In the genomic region with DNA sequence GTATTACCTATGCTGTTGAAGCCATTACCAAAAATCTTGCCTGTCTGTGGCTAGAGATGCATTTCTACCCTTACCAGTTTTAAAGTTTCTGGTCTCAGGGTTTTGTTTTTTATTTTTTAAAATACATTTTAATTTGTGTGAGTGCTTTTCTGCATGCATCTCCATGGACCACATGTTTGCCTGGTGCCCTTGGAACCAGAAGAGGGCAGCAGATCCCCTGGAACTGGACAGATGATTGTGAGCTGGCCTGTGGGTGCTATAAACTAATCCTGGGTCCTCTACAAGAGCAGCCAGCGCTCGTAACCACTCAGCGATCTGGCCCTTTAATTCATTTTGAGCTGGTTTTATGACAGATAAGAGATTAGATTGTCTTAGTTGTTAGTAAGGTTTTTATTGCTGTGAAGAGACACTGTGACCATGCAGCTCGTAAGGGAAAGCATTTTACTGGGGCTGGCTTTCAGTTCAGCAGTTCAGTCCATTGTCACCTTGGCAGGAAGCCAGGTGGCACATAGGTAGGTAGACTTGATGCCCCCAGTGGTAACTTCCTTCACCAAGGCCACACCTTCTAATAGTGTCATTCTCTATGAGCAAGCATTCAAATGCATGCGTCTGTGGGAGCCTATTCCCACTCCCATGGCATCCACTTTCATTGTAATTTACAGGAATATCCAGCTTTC, we compare ENCODE assay signal across 22 mouse cellular contexts. TPM values are rescaled to one million over a fixed set of nuclear protein-coding genes. Genes with fewer than 3 reads are reported as not detected.
A peak's percentile ranks its signal among the peaks of the same experiment; 100 is the strongest.
DNase-seq lines count a peak whose midpoint lies in the region; ATAC-seq and TF ChIP-seq lines count a peak whose summit lies in the region.
"Had no signal": no experiment of that assay in that cellular context is flagged by ENCODE, and none has a peak within 500 bp of the region (broad histone marks: within the 10 kb centered on the region; RNA-seq: fewer than 3 reads in every experiment).

No protein-coding gene starts in this region.

- DNase-seq in kidney, postnatal 0 days (ENCODE audit: low spot score), result no peak
- DNase-seq in kidney, adult 18-20 months, result no peak
- no peak for DNase-seq in midbrain, postnatal 0 days (ENCODE audit: low spot score)
- DNase-seq in midbrain, embryonic 14.5 days, result no peak
- no peak for DNase-seq in right cerebral cortex, postnatal 10 days (ENCODE audit: low spot score in 2 of 2)
- no peak for DNase-seq in adrenal gland, adult (ENCODE audit: inconsistent age in 2 of 2, low spot score in 1 of 2)
- DNase-seq: adrenal gland, adult 2 months; cerebellum, adult 9-11 months; gastrocnemius, postnatal 36 days; heart, postnatal 36 days had no signal

- WGBS in kidney, postnatal 0 days, result 90% methylated on average over 5 of the region's 5 CpGs
- 96% methylated on average over 5 of the region's 5 CpGs for WGBS in midbrain, postnatal 0 days
- WGBS in midbrain, embryonic 14.5 days, result 95% methylated on average over 5 of the region's 5 CpGs
- 75% methylated on average over 5 of the region's 5 CpGs for WGBS in intestine, embryonic 16.5 days

- no peak overlapping the region for H3K9ac ChIP-seq in kidney, postnatal 0 days (ENCODE audit: low read depth, low read length)
- no peak overlapping the region for H3K9ac ChIP-seq in midbrain, postnatal 0 days (replicated peaks; ENCODE audit: low read length, poor library complexity, severe bottlenecking)
- no peak overlapping the region for H3K9ac ChIP-seq in midbrain, embryonic 14.5 days (replicated peaks; ENCODE audit: low read length)
- H3K9ac ChIP-seq in intestine, embryonic 16.5 days (ENCODE audit: low read depth, low read length), result no peak overlapping the region
- H3K9ac ChIP-seq: heart, embryonic 12.5 days; limb, embryonic 12.5 days; lung, embryonic 15.5 days; stomach, embryonic 15.5 days had no signal

- H3K4me1 ChIP-seq in kidney, postnatal 0 days (replicated peaks; ENCODE audit: insufficient read depth, low read length), result no peaks in the 10 kb centered on the region
- no peaks in the 10 kb centered on the region for H3K4me1 ChIP-seq in midbrain, postnatal 0 days (ENCODE audit: insufficient read depth, low read length)
- H3K4me1 ChIP-seq in midbrain, embryonic 14.5 days (ENCODE audit: control insufficient read depth, insufficient read depth, low read length), result no peaks in the 10 kb centered on the region
- H3K4me1 ChIP-seq in intestine, embryonic 16.5 days (ENCODE audit: control insufficient read depth, insufficient read depth, low read length), result peaks cover 3% of the 10 kb centered on the region; the same call in 1 of the 2 replicates
- H3K4me1 ChIP-seq: forebrain, embryonic 10.5 days; limb, embryonic 12.5 days; lung, embryonic 15.5 days; stomach, embryonic 15.5 days had no signal

- H3K27me3 ChIP-seq in kidney, postnatal 0 days (ENCODE audit: insufficient read depth, low read length), result no peaks in the 10 kb centered on the region
- no peaks in the 10 kb centered on the region for H3K27me3 ChIP-seq in midbrain, postnatal 0 days (ENCODE audit: insufficient read depth, low read length)
- H3K27me3 ChIP-seq in midbrain, embryonic 14.5 days (ENCODE audit: control insufficient read depth, insufficient read depth, low read length), result no peaks in the 10 kb centered on the region
- H3K27me3 ChIP-seq in intestine, embryonic 16.5 days (replicated peaks; ENCODE audit: control insufficient read depth, insufficient read depth, low read length), result no peaks in the 10 kb centered on the region
- H3K27me3 ChIP-seq: heart, embryonic 12.5 days; limb, embryonic 12.5 days; lung, embryonic 15.5 days; stomach, embryonic 15.5 days had no signal

- no peaks in the 10 kb centered on the region for H3K9me3 ChIP-seq in kidney, postnatal 0 days (replicated peaks; ENCODE audit: low read length)
- no peaks in the 10 kb centered on the region for H3K9me3 ChIP-seq in midbrain, postnatal 0 days (ENCODE audit: low read length)
- H3K9me3 ChIP-seq in midbrain, embryonic 14.5 days (ENCODE audit: control insufficient read depth, low read length), result no peaks in the 10 kb centered on the region
- 0 out of 2 replicates have a peak, but pooled peaks cover 7% of the 10 kb centered on the region for H3K9me3 ChIP-seq in intestine, embryonic 16.5 days (ENCODE audit: control insufficient read depth, low read length)
- H3K9me3 ChIP-seq: forebrain, embryonic 10.5 days; heart, embryonic 12.5 days; limb, embryonic 12.5 days; stomach, embryonic 15.5 days had no signal

- no peak overlapping the region for H3K4me3 ChIP-seq in kidney, postnatal 0 days (replicated peaks; ENCODE audit: low read depth, low read length)
- H3K4me3 ChIP-seq in midbrain, postnatal 0 days (ENCODE audit: low read depth, low read length), result no peak overlapping the region
- no peak overlapping the region for H3K4me3 ChIP-seq in midbrain, embryonic 14.5 days (replicated peaks; ENCODE audit: low read depth, low read length)
- no peak overlapping the region for H3K4me3 ChIP-seq in intestine, embryonic 16.5 days (ENCODE audit: low read length)
- H3K4me3 ChIP-seq: forebrain, embryonic 10.5 days; heart, embryonic 12.5 days; limb, embryonic 12.5 days; lung, embryonic 15.5 days; stomach, embryonic 15.5 days had no signal

- peak; percentile 31; the same call in 1 of the 2 replicates for TF ChIP-seq CTCF in kidney, postnatal 0 days (IDR thresholded peaks at IDR 0.05; ENCODE audit: low read depth)
- peak; percentile 30; the same call in 1 of the 2 replicates for TF ChIP-seq CTCF in midbrain, postnatal 0 days (IDR thresholded peaks at IDR 0.05)

- no peak overlapping the region for H3K27ac ChIP-seq in kidney, postnatal 0 days
- H3K27ac ChIP-seq in midbrain, postnatal 0 days (ENCODE audit: low read depth, low read length), result no peak overlapping the region
- H3K27ac ChIP-seq in midbrain, embryonic 14.5 days (replicated peaks; ENCODE audit: low read depth, low read length), result no peak overlapping the region
- no peak overlapping the region for H3K27ac ChIP-seq in intestine, embryonic 16.5 days (ENCODE audit: low read length)
- H3K27ac ChIP-seq: forebrain, embryonic 10.5 days; limb, embryonic 12.5 days; lung, embryonic 15.5 days; stomach, embryonic 15.5 days had no signal

- no peak for ATAC-seq in kidney, postnatal 0 days (replicated peaks; ENCODE audit: low FRiP score, low read depth)
- no peak for ATAC-seq in midbrain, postnatal 0 days (ENCODE audit: low FRiP score)
- no peak for ATAC-seq in midbrain, embryonic 14.5 days (ENCODE audit: low FRiP score, low TSS enrichment)
- peak; percentile 82 for ATAC-seq in intestine, embryonic 16.5 days
- ATAC-seq: hindbrain, embryonic 16.5 days; midbrain, embryonic 16.5 days had no signal

- H3K36me3 ChIP-seq in kidney, postnatal 0 days (ENCODE audit: insufficient read depth, low read length), result peaks cover 51% of the 10 kb centered on the region
- H3K36me3 ChIP-seq in midbrain, postnatal 0 days (ENCODE audit: insufficient read depth, low read length), result peaks cover 46% of the 10 kb centered on the region
- peaks cover 79% of the 10 kb centered on the region for H3K36me3 ChIP-seq in midbrain, embryonic 14.5 days (ENCODE audit: control insufficient read depth, insufficient read depth, low read length)
- H3K36me3 ChIP-seq in intestine, embryonic 16.5 days (ENCODE audit: control insufficient read depth, insufficient read depth, low read length), result peaks cover 31% of the 10 kb centered on the region

- H3K4me2 ChIP-seq in kidney, postnatal 0 days (ENCODE audit: low read length), result no peak overlapping the region
- no peak overlapping the region for H3K4me2 ChIP-seq in midbrain, postnatal 0 days (ENCODE audit: low read depth, low read length, poor library complexity, severe bottlenecking)
- H3K4me2 ChIP-seq in midbrain, embryonic 14.5 days (ENCODE audit: low read length), result no peak overlapping the region
- H3K4me2 ChIP-seq in intestine, embryonic 16.5 days (ENCODE audit: low read depth, low read length), result no peak overlapping the region
- H3K4me2 ChIP-seq: heart, embryonic 12.5 days; limb, embryonic 12.5 days; lung, embryonic 15.5 days; stomach, embryonic 15.5 days had no signal

RNA-seq across cellular contexts. Expression of gene Gm10401, which starts 8.4 kb away (rescaled TPM):
- polyA plus RNA-seq in kidney, postnatal 0 days (2015; fragmentation: Nextera tagmentation; extraction: Ambion mirVana), result 26.6 and 31.3 TPM in 2 replicates
- total RNA-seq in midbrain, postnatal 0 days (2014; rRNA removed), result not detected in 2 replicates
- polyA plus RNA-seq in midbrain, postnatal 0 days (2015; fragmentation: Nextera tagmentation; extraction: Ambion mirVana), result 42.9 and 44.1 TPM in 2 replicates
- polyA plus RNA-seq in midbrain, embryonic 14.5 days (2014; fragmentation: Nextera tagmentation; extraction: Ambion mirVana), result 59.4 and 72.9 TPM in 2 replicates
- 17.6 and 22.0 TPM in 2 replicates for polyA plus RNA-seq in intestine, embryonic 16.5 days (2015; fragmentation: Nextera tagmentation; extraction: Ambion mirVana)
- total RNA-seq: adrenal gland, adult 2 months; gastrocnemius, postnatal 36 days; heart, postnatal 36 days; layer of hippocampus, adult 8-10 months; left cerebral cortex, adult 8-10 months; megakaryocyte progenitor cell, adult 5-6 weeks had no signal
- polyA plus RNA-seq: adrenal gland, adult 2 months; spleen, adult 2 months had no signal

RNA-seq across cellular contexts. Expression of gene Acads, which starts 29.4 kb away (rescaled TPM):
- polyA plus RNA-seq in kidney, postnatal 0 days (2015; fragmentation: Nextera tagmentation; extraction: Ambion mirVana), result 105 and 117 TPM in 2 replicates
- total RNA-seq in midbrain, postnatal 0 days (2014; rRNA removed), result 16.5 and 17.4 TPM in 2 replicates
- polyA plus RNA-seq in midbrain, postnatal 0 days (2015; fragmentation: Nextera tagmentation; extraction: Ambion mirVana), result 13.4 and 14.1 TPM in 2 replicates
- 13.8 and 14.6 TPM in 2 replicates for polyA plus RNA-seq in midbrain, embryonic 14.5 days (2014; fragmentation: Nextera tagmentation; extraction: Ambion mirVana)
- 150 and 162 TPM in 2 replicates for polyA plus RNA-seq in intestine, embryonic 16.5 days (2015; fragmentation: Nextera tagmentation; extraction: Ambion mirVana)

RNA-seq across cellular contexts. Expression of gene Unc119b, which starts 45.0 kb away (rescaled TPM):
- polyA plus RNA-seq in kidney, postnatal 0 days (2015; fragmentation: Nextera tagmentation; extraction: Ambion mirVana), result 40.8 and 42.7 TPM in 2 replicates
- total RNA-seq in midbrain, postnatal 0 days (2014; rRNA removed), result 28.4 and 30.0 TPM in 2 replicates
- 16.9 and 18.4 TPM in 2 replicates for polyA plus RNA-seq in midbrain, postnatal 0 days (2015; fragmentation: Nextera tagmentation; extraction: Ambion mirVana)
- polyA plus RNA-seq in midbrain, embryonic 14.5 days (2014; fragmentation: Nextera tagmentation; extraction: Ambion mirVana), result 29.1 and 37.2 TPM in 2 replicates
- polyA plus RNA-seq in intestine, embryonic 16.5 days (2015; fragmentation: Nextera tagmentation; extraction: Ambion mirVana), result 22.1 and 23.2 TPM in 2 replicates
